Mouse (Mus musculus): ENCODE measurements around the gene Arap2. TPM values are rescaled to one million over a fixed set of nuclear protein-coding genes. Genes with fewer than 3 reads are reported as not detected.

Gene Arap2
- polyA plus RNA-seq, 1 experiment from 2014 or later, result 1.6 TPM

GRCm38 (mm10) chr5:62725551-62725950, 40.4 kb downstream of the Arap2 start:
- no peak overlapping the region for H3K9ac ChIP-seq
- no peaks in the 10 kb centered on the region for H3K27me3 ChIP-seq
- H3K36me3 ChIP-seq, result no peaks in the 10 kb centered on the region
- H3K27ac ChIP-seq (replicated peaks), result no peak overlapping the region
- no peak for ATAC-seq (ENCODE audit: low read depth)
- WGBS, result 93% methylated on average over 2 of the region's 2 CpGs
- no peak overlapping the region for H3K4me2 ChIP-seq
- no peak overlapping the region for H3K4me3 ChIP-seq
- H3K9me3 ChIP-seq, result no peaks in the 10 kb centered on the region
- H3K4me1 ChIP-seq (replicated peaks), result no peaks in the 10 kb centered on the region

- no peak overlapping the region for H3K27ac ChIP-seq (replicated peaks)
- ATAC-seq (ENCODE audit: low read depth), result no peak
- no peak overlapping the region for H3K4me3 ChIP-seq
- WGBS, result 83% methylated on average over 3 of the region's 3 CpGs
- H3K4me1 ChIP-seq (replicated peaks), result no peaks in the 10 kb centered on the region
- no peaks in the 10 kb centered on the region for H3K27me3 ChIP-seq
- no peak overlapping the region for H3K4me2 ChIP-seq
- no peak overlapping the region for H3K9ac ChIP-seq
- no peaks in the 10 kb centered on the region for H3K36me3 ChIP-seq
- H3K9me3 ChIP-seq, result no peaks in the 10 kb centered on the region
Measured at GRCm38 (mm10) chr5:62723261-62724105, 42.5 kb downstream of the Arap2 start.

GRCm38 (mm10) chr5:62716468-62716867, 49.5 kb downstream of the Arap2 start:
- Histone ChIP-seq H3K4me1 (replicated peaks) (no peaks in the 10 kb centered on the region), H3K4me2 (no peak overlapping the region), H3K36me3 (no peaks in the 10 kb centered on the region), H3K4me3 (no peak overlapping the region), H3K9ac (no peak overlapping the region), H3K27me3 (no peaks in the 10 kb centered on the region), H3K27ac (replicated peaks) (no peak overlapping the region), H3K9me3 (no peaks in the 10 kb centered on the region)
- 98% methylated on average over 3 of the region's 3 CpGs for WGBS
- no peak for ATAC-seq (ENCODE audit: low read depth)

GRCm38 (mm10) chr5:62715977-62716376, 50.0 kb downstream of the Arap2 start:
- Histone ChIP-seq H3K27ac (replicated peaks) (no peak overlapping the region), H3K36me3 (no peaks in the 10 kb centered on the region), H3K9ac (no peak overlapping the region), H3K4me2 (no peak overlapping the region), H3K4me1 (replicated peaks) (no peaks in the 10 kb centered on the region), H3K4me3 (no peak overlapping the region), H3K27me3 (no peaks in the 10 kb centered on the region), H3K9me3 (no peaks in the 10 kb centered on the region)
- ATAC-seq (ENCODE audit: low read depth), result no peak
- WGBS, result 93% methylated on average over 1 of the region's 1 CpGs

GRCm38 (mm10) chr5:62715436-62715835, 50.5 kb downstream of the Arap2 start:
- Histone ChIP-seq H3K9me3 (no peaks in the 10 kb centered on the region), H3K4me1 (replicated peaks) (no peaks in the 10 kb centered on the region), H3K27ac (replicated peaks) (no peak overlapping the region), H3K4me2 (no peak overlapping the region), H3K9ac (no peak overlapping the region), H3K36me3 (no peaks in the 10 kb centered on the region), H3K27me3 (no peaks in the 10 kb centered on the region), H3K4me3 (no peak overlapping the region)
- WGBS, result 79% methylated on average over 4 of the region's 4 CpGs
- no peak for ATAC-seq (ENCODE audit: low read depth)

- 92% methylated on average over 6 of the region's 6 CpGs for WGBS
- Histone ChIP-seq H3K36me3 (no peaks in the 10 kb centered on the region), H3K4me2 (no peak overlapping the region), H3K4me3 (no peak overlapping the region), H3K27ac (replicated peaks) (no peak overlapping the region), H3K9me3 (no peaks in the 10 kb centered on the region), H3K27me3 (no peaks in the 10 kb centered on the region), H3K9ac (no peak overlapping the region), H3K4me1 (replicated peaks) (0 out of 2 replicates have a peak, but pooled peaks cover 3% of the 10 kb centered on the region)
- ATAC-seq (ENCODE audit: low read depth), result no peak
Measured at GRCm38 (mm10) chr5:62710955-62711354, 55.0 kb downstream of the Arap2 start.

GRCm38 (mm10) chr5:62706900-62707299, 59.1 kb downstream of the Arap2 start:
- Histone ChIP-seq H3K4me2 (no peak overlapping the region), H3K4me1 (replicated peaks) (0 out of 2 replicates have a peak, but pooled peaks cover 3% of the 10 kb centered on the region), H3K27me3 (no peaks in the 10 kb centered on the region), H3K9ac (no peak overlapping the region), H3K36me3 (no peaks in the 10 kb centered on the region), H3K4me3 (no peak overlapping the region), H3K27ac (replicated peaks) (no peak overlapping the region), H3K9me3 (no peaks in the 10 kb centered on the region)
- ATAC-seq (ENCODE audit: low read depth), result peak; percentile 92
- 39% methylated on average over 7 of the region's 7 CpGs for WGBS

GRCm38 (mm10) chr5:62689965-62690364, 76.0 kb downstream of the Arap2 start:
- H3K9ac ChIP-seq, result no peak overlapping the region
- H3K4me2 ChIP-seq, result no peak overlapping the region
- H3K4me1 ChIP-seq (replicated peaks), result peaks cover 8% of the 10 kb centered on the region; the same call in 1 of the 2 replicates
- H3K9me3 ChIP-seq, result no peaks in the 10 kb centered on the region
- H3K4me3 ChIP-seq, result no peak overlapping the region
- H3K36me3 ChIP-seq, result no peaks in the 10 kb centered on the region
- no peaks in the 10 kb centered on the region for H3K27me3 ChIP-seq
- no peak overlapping the region for H3K27ac ChIP-seq (replicated peaks)
- ATAC-seq (ENCODE audit: low read depth), result no peak
- 68% methylated on average over 4 of the region's 4 CpGs for WGBS

GRCm38 (mm10) chr5:62683751-62684150, 82.2 kb downstream of the Arap2 start:
- H3K4me2 ChIP-seq, result no peak overlapping the region

GRCm38 (mm10) chr5:62683207-62683606, 82.8 kb downstream of the Arap2 start:
- Histone ChIP-seq H3K27ac (replicated peaks) (no peak overlapping the region), H3K9me3 (no peaks in the 10 kb centered on the region), H3K4me3 (no peak overlapping the region), H3K36me3 (no peaks in the 10 kb centered on the region), H3K27me3 (no peaks in the 10 kb centered on the region), H3K4me2 (no peak overlapping the region), H3K4me1 (replicated peaks) (no peaks in the 10 kb centered on the region), H3K9ac (no peak overlapping the region)
- ATAC-seq (ENCODE audit: low read depth), result peak; percentile 82; the same call in 1 of the 2 replicates
- WGBS, result 36% methylated on average over 3 of the region's 3 CpGs

More at GRCm38 (mm10) chr5:62683751-62684150, 82.2 kb downstream of the Arap2 start:
- H3K36me3 ChIP-seq, result no peaks in the 10 kb centered on the region
- 73% methylated on average over 3 of the region's 3 CpGs for WGBS
- no peak for ATAC-seq (ENCODE audit: low read depth)
- no peak overlapping the region for H3K4me3 ChIP-seq
- H3K27me3 ChIP-seq, result no peaks in the 10 kb centered on the region
- H3K9ac ChIP-seq, result no peak overlapping the region
- H3K9me3 ChIP-seq, result no peaks in the 10 kb centered on the region
- 0 out of 2 replicates have a peak, but pooled peaks cover under 1% of the 10 kb centered on the region for H3K4me1 ChIP-seq (replicated peaks)
- H3K27ac ChIP-seq (replicated peaks), result no peak overlapping the region

- no peaks in the 10 kb centered on the region for H3K27me3 ChIP-seq
- no peak overlapping the region for H3K4me3 ChIP-seq
- no peaks in the 10 kb centered on the region for H3K36me3 ChIP-seq
- ATAC-seq (ENCODE audit: low read depth), result no peak
- H3K4me2 ChIP-seq, result no peak overlapping the region
- no peak overlapping the region for H3K9ac ChIP-seq
- peaks cover 7% of the 10 kb centered on the region for H3K4me1 ChIP-seq (replicated peaks)
- 88% methylated on average over 7 of the region's 7 CpGs for WGBS
- H3K27ac ChIP-seq (replicated peaks), result no peak overlapping the region
- H3K9me3 ChIP-seq, result no peaks in the 10 kb centered on the region
Measured at GRCm38 (mm10) chr5:62677390-62677789, 88.6 kb downstream of the Arap2 start.

GRCm38 (mm10) chr5:62672736-62673436, 93.1 kb downstream of the Arap2 start:
- Histone ChIP-seq H3K27me3 (no peaks in the 10 kb centered on the region), H3K36me3 (no peaks in the 10 kb centered on the region), H3K4me1 (replicated peaks) (peaks cover 7% of the 10 kb centered on the region), H3K27ac (replicated peaks) (peak overlapping the region; percentile 14), H3K4me3 (no peak overlapping the region), H3K4me2 (peak overlapping the region; percentile 28), H3K9ac (peak overlapping the region; percentile 45), H3K9me3 (no peaks in the 10 kb centered on the region)
- 17% methylated on average over 9 of the region's 9 CpGs for WGBS
- ATAC-seq (ENCODE audit: low read depth), result peak; percentile 72

All from neural tube, embryonic 13.5 days (tissue).